Mouse (Mus musculus): ENCODE results near the gene Tcp11l1. TPM values are rescaled to one million over a fixed set of nuclear protein-coding genes. Genes with fewer than 3 reads are reported as not detected.

Tcp11l1 gene
- polyA plus RNA-seq, 1 experiment from 2014 or later: 23.9 TPM

DNA sequence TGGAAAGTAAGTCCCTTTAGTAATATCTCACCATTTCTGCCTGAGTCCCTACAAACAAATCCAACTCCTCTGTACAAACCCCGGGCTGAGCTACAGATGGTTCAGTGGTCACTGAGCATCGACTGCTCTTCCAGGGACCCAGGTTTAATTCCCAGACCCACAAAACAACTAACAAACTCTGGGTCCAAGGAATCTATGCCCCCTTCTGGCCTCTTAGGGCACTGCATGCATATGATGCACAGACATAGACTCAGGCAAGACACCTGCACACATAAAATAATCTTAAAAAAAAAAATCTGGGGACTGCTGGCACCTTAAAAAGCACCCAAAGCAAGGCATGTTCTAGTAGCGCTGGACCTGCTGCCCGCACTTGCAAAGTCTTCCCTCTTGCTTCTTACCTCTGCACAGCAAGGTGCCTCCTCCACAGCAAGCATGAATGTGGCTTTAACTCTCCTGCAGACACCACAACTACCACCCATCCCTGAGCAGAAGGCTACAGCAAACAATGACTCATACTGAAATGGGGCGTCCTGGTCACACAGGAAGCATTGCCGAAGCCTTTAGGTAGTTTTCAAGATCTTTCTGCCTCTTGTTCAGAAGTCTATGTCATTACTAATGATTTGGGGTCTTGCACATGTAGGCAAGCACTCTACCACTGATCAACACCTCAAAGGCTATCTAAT, 42.7 kb downstream of the Tcp11l1 start:
- TF ChIP-seq EP300 (optimal IDR thresholded peaks at IDR 0.05): no peak
- peak; percentile 45 for TF ChIP-seq CTCF (IDR thresholded peaks at IDR 0.05; ENCODE audit: low read depth)
- ATAC-seq (ENCODE audit: low FRiP score, low TSS enrichment) (0 out of 2 replicates have a peak, but pooled peaks have one; percentile 66), DNase-seq (ENCODE audit: low spot score) (no peak)
- WGBS: 81% methylated on average over 6 of the region's 6 CpGs
- H3K9ac ChIP-seq (ENCODE audit: low read length): no peak overlapping the region
- no peaks in the 10 kb centered on the region for H3K27me3 ChIP-seq (ENCODE audit: control insufficient read depth, insufficient read depth, low read length)
- H3K4me1 ChIP-seq (replicated peaks; ENCODE audit: control insufficient read depth, insufficient read depth): no peaks in the 10 kb centered on the region
- no peak overlapping the region for H3K4me2 ChIP-seq (replicated peaks; ENCODE audit: low read depth)
- H3K9me3 ChIP-seq (ENCODE audit: control insufficient read depth, low read length): no peaks in the 10 kb centered on the region
- H3K36me3 ChIP-seq (ENCODE audit: control insufficient read depth, insufficient read depth, low read length): peaks cover 2% of the 10 kb centered on the region; the same call in 1 of the 2 replicates
- no peak overlapping the region for H3K4me3 ChIP-seq (ENCODE audit: low read depth, low read length)
- no peak overlapping the region for H3K27ac ChIP-seq (replicated peaks)

DNA sequence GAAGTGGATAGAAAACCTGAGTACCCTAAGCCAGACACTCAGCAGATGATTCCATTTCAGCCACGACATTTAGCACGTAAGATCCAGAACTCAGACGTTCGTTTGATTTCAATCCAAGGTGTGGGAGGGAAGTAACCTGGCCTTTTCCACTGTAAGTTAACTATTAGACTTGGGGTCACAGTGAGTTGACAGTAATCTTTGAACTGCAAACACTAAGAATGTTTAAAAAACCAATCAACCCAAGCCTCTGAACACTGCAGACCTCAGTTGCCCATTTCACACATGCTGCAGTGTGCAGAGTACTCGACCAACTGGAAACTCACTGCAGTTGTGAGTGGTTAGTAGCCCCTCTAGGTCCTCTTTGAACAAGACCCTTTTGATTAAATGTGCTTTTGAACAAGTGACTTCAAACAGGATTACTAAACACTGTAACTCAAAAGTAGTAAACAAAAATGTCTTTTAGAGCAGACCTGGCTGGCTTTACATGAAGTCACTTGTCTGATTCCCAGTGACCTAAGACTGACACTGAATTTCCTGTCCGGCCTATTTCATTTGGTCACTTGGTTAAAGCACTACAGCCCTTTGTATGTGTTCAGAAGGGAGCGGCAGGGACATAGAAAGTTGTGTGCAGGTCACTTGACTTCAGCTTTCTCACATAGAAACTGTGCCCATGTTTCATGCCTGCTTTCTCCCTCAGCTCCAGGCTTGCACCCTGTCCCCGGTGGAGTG, 48.4 kb downstream of the Tcp11l1 start:
- no peaks in the 10 kb centered on the region for H3K27me3 ChIP-seq (ENCODE audit: control insufficient read depth, insufficient read depth, low read length)
- no peaks in the 10 kb centered on the region for H3K4me1 ChIP-seq (replicated peaks; ENCODE audit: control insufficient read depth, insufficient read depth)
- H3K4me3 ChIP-seq (ENCODE audit: low read depth, low read length): no peak overlapping the region
- DNase-seq (ENCODE audit: low spot score) (no peak), ATAC-seq (ENCODE audit: low FRiP score, low TSS enrichment) (no peak)
- no peak overlapping the region for H3K4me2 ChIP-seq (replicated peaks; ENCODE audit: low read depth)
- peaks cover 6% of the 10 kb centered on the region for H3K36me3 ChIP-seq (ENCODE audit: control insufficient read depth, insufficient read depth, low read length)
- 60% methylated on average over 8 of the region's 8 CpGs for WGBS
- no peak overlapping the region for H3K27ac ChIP-seq (replicated peaks)
- TF ChIP-seq EP300 (optimal IDR thresholded peaks at IDR 0.05) (no peak), CTCF (IDR thresholded peaks at IDR 0.05; ENCODE audit: low read depth) (no peak)
- no peaks in the 10 kb centered on the region for H3K9me3 ChIP-seq (ENCODE audit: control insufficient read depth, low read length)
- no peak overlapping the region for H3K9ac ChIP-seq (ENCODE audit: low read length)

DNA sequence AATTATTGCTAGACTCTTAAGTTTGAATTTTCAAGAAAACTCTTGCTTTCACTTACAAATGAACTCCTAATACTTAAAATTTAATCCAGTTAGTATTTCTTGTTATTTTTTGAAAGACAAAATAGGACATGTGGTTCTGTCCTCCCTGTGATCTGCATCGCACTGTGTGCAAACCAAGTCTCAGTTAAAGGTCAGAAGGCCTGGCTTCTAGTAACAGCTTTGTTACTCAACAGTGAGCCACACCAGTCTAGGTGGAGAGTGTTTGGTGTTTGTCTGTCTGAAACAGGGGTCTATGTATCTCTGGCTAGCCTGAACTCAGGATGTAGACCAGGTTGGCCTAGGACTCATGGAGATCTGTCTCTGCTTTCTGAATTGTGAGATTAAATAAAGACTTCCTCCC, 53.3 kb downstream of the Tcp11l1 start:
- Histone ChIP-seq H3K4me3 (ENCODE audit: low read depth, low read length) (no peak overlapping the region), H3K9ac (ENCODE audit: low read length) (no peak overlapping the region), H3K36me3 (ENCODE audit: control insufficient read depth, insufficient read depth, low read length) (peaks cover 17% of the 10 kb centered on the region), H3K4me2 (replicated peaks; ENCODE audit: low read depth) (no peak overlapping the region), H3K9me3 (ENCODE audit: control insufficient read depth, low read length) (no peaks in the 10 kb centered on the region), H3K4me1 (replicated peaks; ENCODE audit: control insufficient read depth, insufficient read depth) (no peaks in the 10 kb centered on the region), H3K27ac (replicated peaks) (no peak overlapping the region), H3K27me3 (ENCODE audit: control insufficient read depth, insufficient read depth, low read length) (no peaks in the 10 kb centered on the region)
- TF ChIP-seq CTCF (IDR thresholded peaks at IDR 0.05; ENCODE audit: low read depth) (no peak), EP300 (optimal IDR thresholded peaks at IDR 0.05) (no peak)
- 81% methylated on average over 1 of the region's 1 CpGs for WGBS
- DNase-seq (ENCODE audit: low spot score) (no peak), ATAC-seq (ENCODE audit: low FRiP score, low TSS enrichment) (no peak)

DNA sequence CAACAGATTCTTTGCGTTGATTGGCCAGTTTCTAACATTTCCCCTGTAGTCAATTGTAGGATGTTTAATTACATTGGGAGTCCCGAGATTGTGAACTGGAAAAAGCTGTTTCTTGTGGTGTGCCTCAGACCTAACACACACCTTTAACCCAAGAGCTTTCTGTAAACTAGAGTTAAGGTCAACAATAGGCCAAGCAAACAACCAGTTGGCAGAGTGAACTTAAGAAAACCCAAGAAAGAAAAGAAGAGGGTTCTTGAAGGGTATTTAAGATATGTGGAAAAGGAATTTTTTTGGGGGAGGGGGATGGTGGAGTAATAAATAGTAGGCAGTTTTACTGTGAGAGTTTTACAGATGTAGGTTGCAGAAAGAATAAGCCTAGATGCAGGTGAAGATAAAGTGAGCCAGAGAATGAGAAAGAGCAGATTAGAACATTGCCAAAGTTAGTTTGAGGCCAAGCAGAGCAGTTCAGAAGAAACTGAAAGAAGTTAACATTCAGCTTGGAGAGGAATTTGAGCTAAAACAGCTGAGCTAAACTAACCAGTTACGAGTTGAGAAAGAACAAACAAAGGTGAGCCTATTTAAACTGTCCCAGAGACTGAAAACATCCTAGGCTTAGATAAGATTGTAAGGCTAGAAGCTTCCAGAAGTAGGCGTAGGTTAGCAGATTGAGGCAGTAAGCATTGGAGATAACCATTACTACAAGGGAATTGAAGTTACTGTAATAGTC, 95.8 kb downstream of the Tcp11l1 start:
- no peak for DNase-seq (ENCODE audit: low spot score)

DNA sequence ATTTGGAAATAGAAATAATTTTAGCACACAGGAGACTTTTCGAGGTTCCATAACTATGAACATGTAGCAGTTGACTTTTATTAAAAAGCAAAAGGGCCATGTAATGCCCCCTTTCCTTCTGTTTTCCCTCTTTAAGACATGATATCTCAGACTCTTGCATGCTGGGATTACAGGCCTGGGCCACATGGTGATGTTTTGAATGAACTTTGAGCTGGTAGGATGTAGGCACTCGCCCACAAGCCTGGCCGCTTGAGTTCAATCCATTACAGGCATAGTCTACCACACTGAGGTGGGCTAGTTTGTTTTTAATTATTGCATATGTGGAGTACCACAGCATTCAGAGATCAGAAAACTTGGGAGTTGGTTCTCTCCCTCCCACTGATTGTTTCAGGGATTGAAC, 97.2 kb downstream of the Tcp11l1 start:
- Histone ChIP-seq H3K27me3 (ENCODE audit: control insufficient read depth, insufficient read depth, low read length) (no peaks in the 10 kb centered on the region), H3K9me3 (ENCODE audit: control insufficient read depth, low read length) (no peaks in the 10 kb centered on the region), H3K4me3 (ENCODE audit: low read depth, low read length) (no peak overlapping the region), H3K9ac (ENCODE audit: low read length) (no peak overlapping the region), H3K36me3 (ENCODE audit: control insufficient read depth, insufficient read depth, low read length) (no peaks in the 10 kb centered on the region), H3K4me2 (replicated peaks; ENCODE audit: low read depth) (no peak overlapping the region), H3K4me1 (replicated peaks; ENCODE audit: control insufficient read depth, insufficient read depth) (no peaks in the 10 kb centered on the region), H3K27ac (replicated peaks) (no peak overlapping the region)
- 83% methylated on average over 3 of the region's 3 CpGs for WGBS
- ATAC-seq (ENCODE audit: low FRiP score, low TSS enrichment): no peak
- no peak for DNase-seq (ENCODE audit: low spot score)
- no peak for TF ChIP-seq EP300 (optimal IDR thresholded peaks at IDR 0.05)
- TF ChIP-seq CTCF (IDR thresholded peaks at IDR 0.05; ENCODE audit: low read depth): no peak

More for the DNA sequence above, 95.8 kb downstream of the Tcp11l1 start:
- H3K4me3 ChIP-seq (ENCODE audit: low read depth, low read length): no peak overlapping the region
- no peaks in the 10 kb centered on the region for H3K27me3 ChIP-seq (ENCODE audit: control insufficient read depth, insufficient read depth, low read length)
- H3K36me3 ChIP-seq (ENCODE audit: control insufficient read depth, insufficient read depth, low read length): no peaks in the 10 kb centered on the region
- no peak overlapping the region for H3K4me2 ChIP-seq (replicated peaks; ENCODE audit: low read depth)
- no peaks in the 10 kb centered on the region for H3K9me3 ChIP-seq (ENCODE audit: control insufficient read depth, low read length)
- no peak for TF ChIP-seq EP300 (optimal IDR thresholded peaks at IDR 0.05)
- peak; percentile 13; the same call in 1 of the 2 replicates for TF ChIP-seq CTCF (IDR thresholded peaks at IDR 0.05; ENCODE audit: low read depth)
- H3K27ac ChIP-seq (replicated peaks): 0 out of 2 replicates have a peak overlapping the region, but pooled peaks have one; percentile 30
- no peaks in the 10 kb centered on the region for H3K4me1 ChIP-seq (replicated peaks; ENCODE audit: control insufficient read depth, insufficient read depth)
- no peak overlapping the region for H3K9ac ChIP-seq (ENCODE audit: low read length)
- 56% methylated on average over 4 of the region's 4 CpGs for WGBS
- peak; percentile 77 for ATAC-seq (ENCODE audit: low FRiP score, low TSS enrichment)

Other genes starting within 250 kb of the Tcp11l1 start
- 8.8 and 9.8 TPM in 2 replicates for gene Hipk3, start 217.7 kb downstream of the Tcp11l1 start, polyA plus RNA-seq (2015; fragmentation: Nextera tagmentation; extraction: Ambion mirVana)
- gene Cstf3, start 121.6 kb downstream of the Tcp11l1 start, polyA plus RNA-seq (2015; fragmentation: Nextera tagmentation; extraction: Ambion mirVana): 32.9 and 33.4 TPM in 2 replicates
- 0.08 TPM in 1 of 2 replicates, not detected in the other for gene Pin1rt1, start 4.2 kb upstream of the Tcp11l1 start, polyA plus RNA-seq (2015; fragmentation: Nextera tagmentation; extraction: Ambion mirVana)
- gene Depdc7, start 30.7 kb upstream of the Tcp11l1 start, polyA plus RNA-seq (2015; fragmentation: Nextera tagmentation; extraction: Ambion mirVana): 7.3 and 7.4 TPM in 2 replicates
- 2.6 and 3.1 TPM in 2 replicates for gene Qser1, start 104.6 kb upstream of the Tcp11l1 start, polyA plus RNA-seq (2015; fragmentation: Nextera tagmentation; extraction: Ambion mirVana)
- gene Prrg4, start 137.7 kb upstream of the Tcp11l1 start, polyA plus RNA-seq (2015; fragmentation: Nextera tagmentation; extraction: Ambion mirVana): 3.1 and 4.0 TPM in 2 replicates
- gene Ccdc73, start 155.6 kb upstream of the Tcp11l1 start, polyA plus RNA-seq (2015; fragmentation: Nextera tagmentation; extraction: Ambion mirVana): 5.6 and 6.5 TPM in 2 replicates

Data from stomach, postnatal 0 days (tissue).